Mouse (Mus musculus) heart, adult 2 months (tissue): ENCODE measurements at regions not wholly inside any gene's neighbourhood (a gene's known extent, or its start where the extent isn't known, plus 50 kb on each side); places are given as distances from the start of the nearest gene placed in this dataset.
A peak's percentile ranks its signal among the peaks of the same experiment; 100 is the strongest.

ENCODE experiments used
- DNase-seq, 2 experiments: peaks; one replicate each; pipeline ENCODE4 v3.0.0; 2021
- H3K27ac ChIP-seq: fragments of 200-600 bp; 2 replicates; pipeline ENCODE4 v1.8.1; 2022
- H3K27me3 ChIP-seq: fragments of 200-500 bp; 2 replicates; pipeline ENCODE4 v1.6.1; 2012; ENCODE audit warnings: mild to moderate bottlenecking, low read length, inconsistent platforms, mixed read lengths; ENCODE audit not compliant: control insufficient read depth, insufficient read depth
- H3K36me3 ChIP-seq: fragments of 200-500 bp; 2 replicates; pipeline ENCODE4 v1.6.1; 2012; ENCODE audit warnings: low read length, inconsistent platforms; ENCODE audit not compliant: control insufficient read depth, insufficient read depth
- H3K4me1 ChIP-seq: fragments of 200-500 bp; 2 replicates; pipeline ENCODE4 v1.6.1; 2011; ENCODE audit warnings: low read length; ENCODE audit not compliant: control insufficient read depth, insufficient read depth
- H3K4me3 ChIP-seq: fragments of 200-600 bp; 2 replicates; pipeline ENCODE4 v1.8.1; 2022
- H3K79me2 ChIP-seq: fragments of 200-500 bp; replicated peaks from 2 replicates; pipeline ENCODE4 v1.6.1; 2012; ENCODE audit warnings: mild to moderate bottlenecking, inconsistent platforms, low read length, moderate library complexity, mixed read lengths; ENCODE audit not compliant: control insufficient read depth, insufficient read depth
- H3K9ac ChIP-seq: fragments of 200-500 bp; 2 replicates; pipeline ENCODE4 v1.6.1; 2012; ENCODE audit warnings: low read depth, mild to moderate bottlenecking, control low read depth, inconsistent platforms, low read length, mixed read lengths
- CTCF ChIP-seq: fragments of 200-600 bp; IDR thresholded peaks from 2 replicates; pipeline ENCODE4 v1.8.1; 2022; ENCODE audit warnings: antibody characterized with exemption, mild to moderate bottlenecking, moderate library complexity
- EP300 ChIP-seq: fragments of 200-500 bp; IDR thresholded peaks from 2 replicates; pipeline ENCODE4 v1.6.1; 2011; ENCODE audit warnings: low read depth, low read length, control low read depth; ENCODE audit not compliant: insufficient read depth
- POLR2A ChIP-seq: fragments of 200-500 bp; IDR thresholded peaks from 2 replicates; pipeline ENCODE4 v1.6.1; 2011; ENCODE audit warnings: mild to moderate bottlenecking, low read depth, low read length, control low read depth; ENCODE audit not compliant: insufficient read depth
- WGBS: fragments of 180-500 bp; shearing (Covaris S2); methylation state at CpG from one replicate; pipeline ENCODE4 v1.1.7; 2018; 5-methylcytosine and 5-hydroxymethylcytosine counted together
- intact Hi-C: fragments of 180-260 bp; cut with DNase I; formaldehyde crosslinking; loops from one replicate; pipeline ENCODE4 v1.15.1; 2025

- Histone ChIP-seq H3K36me3 (no peaks in the 10 kb centered on the region), H3K4me3 (no peak overlapping the region), H3K9ac (no peak overlapping the region), H3K4me1 (no peaks in the 10 kb centered on the region), H3K79me2 (no peaks in the 10 kb centered on the region), H3K27ac (no peak overlapping the region), H3K27me3 (no peaks in the 10 kb centered on the region; the same call in 1 of the 2 replicates)
- intact Hi-C loops, result no loop called here
- DNase-seq, result peak in 1 of 2 experiments; percentile 14
- TF ChIP-seq EP300 (no peak), CTCF (no peak), POLR2A (no peak)
- WGBS, result 52% methylated on average over 8 of the region's 8 CpGs
Observed at GRCm38 (mm10) chr8:92483055-92483765, 125.8 kb downstream of the Irx5 start.

GRCm38 (mm10) chr8:92488526-92489159 is 131.2 kb downstream of the Irx5 start:
- WGBS, result 84% methylated on average over 8 of the region's 8 CpGs

GRCm38 (mm10) chr8:92491533-92491932 is 134.1 kb downstream of the Irx5 start:
- Histone ChIP-seq H3K27ac (no peak overlapping the region), H3K4me3 (no peak overlapping the region), H3K36me3 (no peaks in the 10 kb centered on the region), H3K79me2 (no peaks in the 10 kb centered on the region), H3K9ac (no peak overlapping the region), H3K27me3 (no peaks in the 10 kb centered on the region), H3K4me1 (peaks cover 3% of the 10 kb centered on the region; the same call in 1 of the 2 replicates)
- 74% methylated on average over 5 of the region's 5 CpGs for WGBS
- intact Hi-C loops, result no loop called here
- TF ChIP-seq POLR2A, result no peak
- peak; percentile 49 for TF ChIP-seq CTCF
- no peak for TF ChIP-seq EP300
- DNase-seq, result no peak

More at GRCm38 (mm10) chr8:92488526-92489159, 131.2 kb downstream of the Irx5 start:
- Histone ChIP-seq H3K4me1 (0 out of 2 replicates have a peak, but pooled peaks cover 1% of the 10 kb centered on the region), H3K79me2 (no peaks in the 10 kb centered on the region), H3K27me3 (no peaks in the 10 kb centered on the region), H3K9ac (no peak overlapping the region), H3K4me3 (no peak overlapping the region), H3K36me3 (no peaks in the 10 kb centered on the region), H3K27ac (no peak overlapping the region)
- intact Hi-C loops, result no loop called here
- TF ChIP-seq POLR2A (no peak), CTCF (no peak)
- DNase-seq, result no peak

- TF ChIP-seq CTCF (peak; percentile 63), POLR2A (no peak), EP300 (peak; percentile 61; the same call in 1 of the 2 replicates)
- Histone ChIP-seq H3K36me3 (no peaks in the 10 kb centered on the region), H3K4me3 (no peak overlapping the region), H3K27me3 (no peaks in the 10 kb centered on the region), H3K79me2 (no peaks in the 10 kb centered on the region), H3K27ac (no peak overlapping the region), H3K9ac (no peak overlapping the region), H3K4me1 (peaks cover 3% of the 10 kb centered on the region; the same call in 1 of the 2 replicates)
- 26% methylated on average over 4 of the region's 4 CpGs for WGBS
- DNase-seq, result peak; percentile 40 to 73
- intact Hi-C loops, result loop anchor here (2.0 kb wide), 1 partner anchor 227 kb away; no protein-coding TSS in a partner anchor
Observed at GRCm38 (mm10) chr8:92493403-92493802, 136.0 kb downstream of the Irx5 start.

GRCm38 (mm10) chr8:92505552-92506281 is 148.3 kb downstream of the Irx5 start:
- Histone ChIP-seq H3K79me2 (no peaks in the 10 kb centered on the region), H3K4me3 (no peak overlapping the region), H3K27me3 (no peaks in the 10 kb centered on the region), H3K27ac (no peak overlapping the region), H3K36me3 (no peaks in the 10 kb centered on the region), H3K9ac (no peak overlapping the region), H3K4me1 (no peaks in the 10 kb centered on the region)
- TF ChIP-seq CTCF (no peak), POLR2A (no peak), EP300 (no peak)
- WGBS, result 65% methylated on average over 7 of the region's 7 CpGs
- intact Hi-C loops, result no loop called here
- no peak for DNase-seq
